Mouse (Mus musculus): ENCODE data around the gene Zwilch. TPM values are rescaled to one million over a fixed set of nuclear protein-coding genes. Genes with fewer than 3 reads are reported as not detected.
A peak's percentile ranks its signal among the peaks of the same experiment; 100 is the strongest.
"Not testable (repeated sequence)": the region's sequence is repeated elsewhere in the genome, so short reads cannot be mapped to it uniquely, and the experiment has no call there.

The Zwilch gene
- polyA plus RNA-seq, 1 experiment: 4.4 TPM

GRCm38 (mm10) chr9:64139879-64140278 is 33.0 kb downstream of the Zwilch start:
- Histone ChIP-seq H3K9me3 (no peaks in the 10 kb centered on the region), H3K36me3 (replicated peaks; ENCODE audit: low read length) (peaks cover 72% of the 10 kb centered on the region), H3K27me3 (replicated peaks) (no peaks in the 10 kb centered on the region), H3K4me3 (replicated peaks) (no peak overlapping the region), H3K4me1 (no peaks in the 10 kb centered on the region)
- TF ChIP-seq FLI1 (IDR thresholded peaks at IDR 0.05; ENCODE audit: low read length) (no peak), GATA1 (IDR thresholded peaks at IDR 0.05; ENCODE audit: borderline replicate concordance, low read length) (no peak)

GRCm38 (mm10) chr9:64138896-64139295 is 34.0 kb downstream of the Zwilch start:
- peaks cover 63% of the 10 kb centered on the region for H3K36me3 ChIP-seq (replicated peaks; ENCODE audit: low read length)

GRCm38 (mm10) chr9:64131623-64132022 is 41.3 kb downstream of the Zwilch start:
- H3K9me3 ChIP-seq: peaks cover 6% of the 10 kb centered on the region; the same call in 1 of the 2 replicates
- H3K4me3 ChIP-seq (replicated peaks): no peak overlapping the region
- TF ChIP-seq GATA1 (IDR thresholded peaks at IDR 0.05; ENCODE audit: borderline replicate concordance, low read length) (no peak), FLI1 (IDR thresholded peaks at IDR 0.05; ENCODE audit: low read length) (no peak)
- H3K4me1 ChIP-seq: no peaks in the 10 kb centered on the region; the same call in 1 of the 2 replicates
- peaks cover 12% of the 10 kb centered on the region for H3K36me3 ChIP-seq (replicated peaks; ENCODE audit: low read length)
- H3K27me3 ChIP-seq (replicated peaks): peaks cover 7% of the 10 kb centered on the region

More at GRCm38 (mm10) chr9:64138896-64139295, 34.0 kb downstream of the Zwilch start:
- not testable (repeated sequence) for H3K27me3 ChIP-seq (replicated peaks); H3K4me1 ChIP-seq; H3K9me3 ChIP-seq; H3K4me3 ChIP-seq (replicated peaks)

- TF ChIP-seq GATA1 (IDR thresholded peaks at IDR 0.05; ENCODE audit: borderline replicate concordance, low read length) (no peak), FLI1 (IDR thresholded peaks at IDR 0.05; ENCODE audit: low read length) (no peak)
- H3K27me3 ChIP-seq (replicated peaks): peaks cover 18% of the 10 kb centered on the region
- no peaks in the 10 kb centered on the region for H3K36me3 ChIP-seq (replicated peaks; ENCODE audit: low read length)
- H3K9me3 ChIP-seq: peaks cover 8% of the 10 kb centered on the region
- peaks cover 5% of the 10 kb centered on the region; the same call in 1 of the 2 replicates for H3K4me1 ChIP-seq
- no peak overlapping the region for H3K4me3 ChIP-seq (replicated peaks)
These were observed 46.8 kb downstream of the Zwilch start for GRCm38 (mm10) chr9:64126121-64126520.

GRCm38 (mm10) chr9:64125307-64125706 is 47.6 kb downstream of the Zwilch start:
- Histone ChIP-seq H3K9me3 (peaks cover 8% of the 10 kb centered on the region), H3K36me3 (replicated peaks; ENCODE audit: low read length) (no peaks in the 10 kb centered on the region), H3K27me3 (replicated peaks) (peaks cover 18% of the 10 kb centered on the region), H3K4me1 (peaks cover 11% of the 10 kb centered on the region), H3K4me3 (replicated peaks) (no peak overlapping the region)
- no peak for TF ChIP-seq GATA1 (IDR thresholded peaks at IDR 0.05; ENCODE audit: borderline replicate concordance, low read length)
- no peak for TF ChIP-seq FLI1 (IDR thresholded peaks at IDR 0.05; ENCODE audit: low read length)

GRCm38 (mm10) chr9:64124846-64125245 is 48.1 kb downstream of the Zwilch start:
- peaks cover 18% of the 10 kb centered on the region for H3K27me3 ChIP-seq (replicated peaks)
- H3K36me3 ChIP-seq (replicated peaks; ENCODE audit: low read length); H3K4me3 ChIP-seq (replicated peaks); H3K9me3 ChIP-seq: not testable (repeated sequence)
- H3K4me1 ChIP-seq: peaks cover 14% of the 10 kb centered on the region

GRCm38 (mm10) chr9:64122601-64123000 is 50.3 kb downstream of the Zwilch start:
- TF ChIP-seq FLI1 (IDR thresholded peaks at IDR 0.05; ENCODE audit: low read length) (no peak), GATA1 (IDR thresholded peaks at IDR 0.05; ENCODE audit: borderline replicate concordance, low read length) (no peak)
- H3K9me3 ChIP-seq: peaks cover 8% of the 10 kb centered on the region
- no peak overlapping the region for H3K4me3 ChIP-seq (replicated peaks)
- H3K4me1 ChIP-seq: peaks cover 15% of the 10 kb centered on the region
- H3K36me3 ChIP-seq (replicated peaks; ENCODE audit: low read length): no peaks in the 10 kb centered on the region
- peaks cover 28% of the 10 kb centered on the region for H3K27me3 ChIP-seq (replicated peaks)

GRCm38 (mm10) chr9:64120584-64121277 is 52.2 kb downstream of the Zwilch start:
- Histone ChIP-seq H3K27me3 (replicated peaks) (peaks cover 30% of the 10 kb centered on the region), H3K4me3 (replicated peaks) (peak overlapping the region; percentile 59)
- no peak for TF ChIP-seq FLI1 (IDR thresholded peaks at IDR 0.05; ENCODE audit: low read length)

GRCm38 (mm10) chr9:64119898-64120297 is 53.0 kb downstream of the Zwilch start:
- H3K9me3 ChIP-seq: no peaks in the 10 kb centered on the region; the same call in 1 of the 2 replicates
- H3K36me3 ChIP-seq (replicated peaks; ENCODE audit: low read length): no peaks in the 10 kb centered on the region
- H3K4me3 ChIP-seq (replicated peaks): no peak overlapping the region
- H3K4me1 ChIP-seq: peaks cover 20% of the 10 kb centered on the region
- TF ChIP-seq GATA1 (IDR thresholded peaks at IDR 0.05; ENCODE audit: borderline replicate concordance, low read length) (no peak), FLI1 (IDR thresholded peaks at IDR 0.05; ENCODE audit: low read length) (no peak)
- peaks cover 30% of the 10 kb centered on the region for H3K27me3 ChIP-seq (replicated peaks)

More at GRCm38 (mm10) chr9:64120584-64121277, 52.2 kb downstream of the Zwilch start:
- no peaks in the 10 kb centered on the region for H3K36me3 ChIP-seq (replicated peaks; ENCODE audit: low read length)
- peaks cover 16% of the 10 kb centered on the region for H3K4me1 ChIP-seq
- H3K9me3 ChIP-seq: no peaks in the 10 kb centered on the region; the same call in 1 of the 2 replicates

- Histone ChIP-seq H3K4me3 (replicated peaks) (no peak within 1 kb of the TSS), H3K27me3 (replicated peaks) (peaks cover 35% of the 10 kb centered on the region), H3K4me1 (peaks cover 24% of the 10 kb centered on the region), H3K9me3 (no peaks in the 10 kb centered on the region), H3K36me3 (replicated peaks; ENCODE audit: low read length) (no peaks in the 10 kb centered on the region)
- no peak for TF ChIP-seq FLI1 (IDR thresholded peaks at IDR 0.05; ENCODE audit: low read length)
- TF ChIP-seq GATA1 (IDR thresholded peaks at IDR 0.05; ENCODE audit: borderline replicate concordance, low read length): no peak
These were observed 56.0 kb downstream of the Zwilch start, which contains the start of gene Lctl for GRCm38 (mm10) chr9:64116876-64117275. Gene Lctl (plus strand): TSS chr9:64117147.
